Mouse (Mus musculus) gastrocnemius, adult 18-20 months (tissue): ENCODE results near the gene Ppm1h. TPM values are rescaled to one million over a fixed set of nuclear protein-coding genes. Genes with fewer than 3 reads are reported as not detected.

Experiments used
- DNase-seq: peaks from one replicate; pipeline ENCODE4 v3.0.0; 2021; ENCODE audit warnings: low spot score
- total RNA-seq, 2 experiments: library from RNA; stranded (reverse); gene quantifications; 2 replicates each; pipeline ENCODE4 v1.2.3; 2021

The Ppm1h gene
- total RNA-seq, 2 experiments from 2014 or later, result 1.5 to 1.8 TPM

DNA sequence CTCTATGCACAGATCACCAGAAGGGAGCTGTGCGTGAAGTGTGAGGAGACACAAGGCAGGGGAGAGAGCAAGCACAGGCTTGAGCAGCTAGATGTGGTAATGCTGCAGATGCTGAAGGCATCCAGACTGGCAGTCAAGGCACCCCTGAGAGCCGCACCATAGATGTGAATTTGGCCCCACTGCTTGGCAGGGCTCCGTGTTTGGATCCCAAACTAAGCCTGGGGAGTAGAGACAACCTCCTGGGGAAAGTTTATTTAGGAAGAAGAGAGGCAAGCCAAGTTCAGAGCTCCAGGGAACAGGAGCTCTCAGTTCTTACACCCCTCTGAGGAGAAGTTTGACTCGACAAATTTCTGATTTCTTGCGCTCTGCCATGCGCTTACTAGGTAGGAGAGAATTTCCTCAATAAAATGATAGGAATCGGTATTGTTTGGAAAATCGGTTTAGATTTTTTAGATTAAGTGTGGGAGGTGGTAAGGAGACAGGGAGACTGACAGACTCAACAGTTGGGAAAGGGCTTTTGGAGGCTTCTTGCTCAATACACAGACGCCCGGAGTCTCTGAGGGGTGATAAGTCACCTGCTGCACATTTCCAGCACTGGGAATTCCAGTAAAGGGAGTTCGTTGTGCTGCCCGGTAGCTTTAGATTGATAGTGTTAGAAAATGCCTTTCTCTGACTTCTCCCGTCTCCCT is 89.8 kb downstream of the Ppm1h start:
- DNase-seq, result no peak

DNA sequence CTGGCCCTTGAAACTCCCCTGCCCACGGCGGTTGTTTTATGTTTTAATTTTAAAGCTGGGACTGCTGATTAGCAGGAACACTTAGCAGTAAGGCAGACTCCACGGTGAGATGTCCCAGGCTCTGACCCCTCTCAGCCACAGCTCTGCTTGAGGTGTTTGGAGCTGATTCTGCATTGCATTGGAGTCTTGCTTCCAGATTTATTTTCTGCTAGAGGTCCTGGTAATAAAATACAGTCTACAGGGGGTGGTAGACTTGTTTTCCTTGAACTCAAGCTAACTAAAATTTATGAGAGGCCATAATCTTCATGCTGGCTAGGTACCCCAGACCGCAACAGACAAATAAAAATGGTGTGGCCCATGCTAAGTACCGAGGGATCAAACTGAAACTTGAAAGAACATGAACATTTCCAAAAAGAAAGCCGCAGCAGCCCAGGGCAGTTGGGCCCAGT is 90.4 kb downstream of the Ppm1h start:
- no peak for DNase-seq

DNA sequence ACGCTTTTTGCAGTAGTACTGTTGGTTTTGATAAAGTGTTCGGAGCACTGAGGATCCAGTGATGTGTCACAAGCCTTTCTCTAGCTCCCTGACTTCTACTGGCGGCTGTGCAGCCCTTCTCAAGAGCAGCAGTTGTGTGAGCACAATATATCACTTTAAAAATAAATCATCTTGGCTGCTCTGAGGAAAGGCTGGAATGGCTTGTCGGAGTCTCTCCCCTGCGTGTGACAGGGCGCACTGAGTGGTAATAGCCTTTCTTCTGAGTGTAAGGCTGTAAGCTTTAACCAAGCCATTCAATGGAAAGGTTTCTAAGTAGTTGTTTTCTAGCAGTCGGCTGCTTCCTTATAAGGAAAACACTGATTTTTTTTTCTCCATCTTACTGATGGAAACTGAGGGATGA is 91.8 kb downstream of the Ppm1h start:
- DNase-seq, result no peak

DNA sequence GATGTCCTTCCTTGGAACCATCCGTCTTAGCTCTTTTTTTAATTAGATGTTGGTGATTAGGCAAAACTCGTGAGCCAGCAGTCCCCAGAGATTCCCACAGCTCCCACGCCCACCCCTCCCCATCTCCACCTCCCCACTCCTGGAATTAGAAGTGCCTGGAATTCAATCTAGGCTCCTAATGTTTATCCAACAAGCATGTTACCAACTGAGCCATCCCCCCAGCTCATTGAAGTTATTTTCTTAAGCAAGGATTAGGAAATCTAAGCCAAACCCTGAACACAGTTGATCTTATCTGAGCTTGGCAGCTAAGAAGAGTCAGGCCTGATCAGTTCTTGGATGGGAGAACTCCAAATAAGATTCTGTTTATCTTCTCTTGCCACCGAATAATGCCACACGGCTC is 92.4 kb downstream of the Ppm1h start:
- no peak for DNase-seq

DNA sequence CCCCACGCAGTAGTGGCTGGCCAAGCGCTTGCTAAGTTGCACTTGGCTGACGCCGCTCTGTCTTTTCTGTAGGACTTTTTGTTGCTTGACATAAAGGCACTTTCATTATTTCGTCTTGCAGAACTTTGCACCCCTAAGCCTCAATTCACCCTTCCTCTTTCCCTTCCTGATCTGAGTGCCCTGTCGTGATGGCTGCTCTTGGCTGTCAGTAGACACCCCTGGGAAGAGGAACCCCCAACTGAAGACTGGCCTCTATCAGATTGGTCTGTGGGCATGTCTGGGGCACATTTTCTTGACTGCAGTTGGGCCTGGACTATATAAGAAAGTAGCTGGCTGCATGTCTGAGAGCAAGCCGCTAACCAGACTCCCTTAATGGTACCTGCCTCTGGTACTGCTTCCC is 95.6 kb downstream of the Ppm1h start:
- no peak for DNase-seq

DNA sequence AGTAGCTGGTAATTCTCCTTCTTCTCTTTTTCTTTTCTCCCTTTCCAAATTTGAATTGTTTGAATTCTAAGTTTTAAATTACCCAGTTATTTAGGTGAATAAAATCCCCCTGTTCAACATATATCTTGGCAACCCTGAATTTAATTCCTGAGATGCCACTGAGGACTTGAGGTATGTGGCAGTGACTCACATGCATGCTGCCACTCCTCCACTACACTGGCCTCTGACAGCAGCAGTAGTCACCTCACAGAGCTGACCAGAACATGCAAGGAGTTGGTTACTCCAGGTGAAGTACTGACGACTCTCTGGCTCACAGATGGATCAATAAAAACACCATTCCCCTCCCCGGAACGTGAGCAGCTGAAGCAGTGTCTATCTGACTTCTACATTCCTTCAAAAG is 98.9 kb downstream of the Ppm1h start:
- DNase-seq, result no peak

DNA sequence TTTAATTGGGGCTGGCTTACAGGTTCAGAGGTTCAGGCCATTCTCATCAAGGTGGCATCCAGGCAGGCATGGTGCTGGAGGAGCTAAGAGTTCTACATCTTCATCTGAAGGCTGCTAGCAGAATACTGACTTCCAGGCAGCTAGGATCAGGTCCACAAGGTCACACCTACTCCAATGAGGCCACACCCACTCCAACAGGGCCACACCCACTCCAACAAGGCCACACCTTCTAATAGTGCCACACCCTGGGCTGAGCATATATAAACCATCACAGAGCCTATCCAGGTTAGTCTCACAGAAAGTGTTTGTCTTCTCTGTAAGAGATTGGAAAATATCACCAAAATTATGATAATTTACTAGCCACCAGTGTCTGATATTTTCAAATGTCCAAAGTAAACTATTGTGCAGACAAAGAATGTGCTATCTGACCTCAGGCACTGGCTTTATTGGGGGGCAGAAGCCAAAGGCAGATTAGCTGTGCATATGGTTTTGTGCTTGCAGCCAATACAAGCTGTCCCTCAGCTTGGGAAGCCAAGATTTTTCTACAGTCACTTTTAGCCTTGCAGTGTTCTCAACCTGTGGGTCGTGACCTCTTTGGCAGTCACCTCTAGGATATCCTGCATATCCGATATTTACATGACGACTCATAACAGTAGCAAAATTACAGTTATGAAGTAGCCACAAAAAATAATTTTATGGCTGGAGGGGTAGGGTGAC is 99.5 kb downstream of the Ppm1h start:
- no peak for DNase-seq

DNA sequence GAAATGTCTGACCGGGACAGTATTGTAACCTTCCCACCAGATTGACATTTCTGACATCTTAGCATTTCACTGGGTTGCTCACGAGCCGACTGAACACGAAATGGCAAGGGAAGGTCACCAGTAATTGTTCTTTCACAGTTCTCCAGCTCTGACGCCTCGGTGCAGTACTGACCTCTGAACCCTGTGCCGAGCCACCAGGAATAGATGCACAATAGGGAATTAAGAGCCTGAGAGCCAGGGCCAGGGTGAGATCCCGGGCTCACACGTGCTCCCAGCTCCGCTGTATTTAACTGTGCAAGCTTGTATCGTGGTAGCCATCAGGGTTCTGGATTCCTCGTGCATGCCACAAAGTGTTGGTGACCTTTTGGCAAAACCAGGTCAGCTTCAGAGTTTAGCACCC is 100.8 kb downstream of the Ppm1h start:
- DNase-seq, result no peak

DNA sequence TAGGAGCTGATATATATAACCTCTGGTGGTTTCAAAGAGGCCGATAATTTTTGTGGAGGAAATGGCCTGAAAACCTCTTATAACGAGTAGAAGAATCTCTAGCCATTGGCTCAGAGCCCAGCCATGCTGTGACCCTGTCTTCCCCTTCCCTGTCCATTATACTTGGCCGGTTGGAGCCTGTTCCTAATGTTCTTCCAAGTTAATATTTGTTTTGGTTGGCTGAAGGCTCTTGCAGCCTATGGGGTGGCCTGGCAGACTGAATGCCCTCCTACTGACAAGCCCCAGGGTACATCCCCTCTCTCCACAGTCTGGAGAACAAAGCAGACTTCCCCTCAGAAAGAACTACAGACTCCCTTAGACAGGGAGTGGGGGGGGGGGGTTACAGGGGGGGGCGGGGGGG is 104.2 kb downstream of the Ppm1h start:
- DNase-seq, result no peak

DNA sequence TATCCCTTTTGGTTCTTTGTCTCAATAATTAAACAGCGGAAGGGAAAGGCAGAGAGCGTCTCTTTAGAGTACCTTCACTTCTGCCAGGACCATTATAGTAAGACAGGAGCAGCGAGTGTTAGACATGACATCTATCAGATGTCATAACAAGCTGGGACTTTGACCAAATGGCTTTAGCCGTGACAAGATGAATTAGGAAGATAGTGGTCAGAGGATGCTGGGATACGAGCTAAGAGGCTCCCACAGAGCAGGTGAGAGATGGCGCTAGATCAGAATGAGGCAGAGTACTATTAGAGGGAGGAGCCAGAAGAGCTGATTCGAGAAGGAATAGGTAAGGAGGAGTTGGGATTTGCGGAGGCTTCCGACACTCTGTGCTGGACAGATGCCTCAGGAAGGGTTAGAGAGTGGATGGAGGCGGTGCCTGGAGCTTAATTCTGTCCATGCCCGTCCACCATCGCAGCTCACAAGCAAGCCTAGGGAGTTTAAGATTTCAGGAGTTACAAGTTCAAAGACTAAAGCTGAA is 111.1 kb downstream of the Ppm1h start:
- DNase-seq, result no peak

DNA sequence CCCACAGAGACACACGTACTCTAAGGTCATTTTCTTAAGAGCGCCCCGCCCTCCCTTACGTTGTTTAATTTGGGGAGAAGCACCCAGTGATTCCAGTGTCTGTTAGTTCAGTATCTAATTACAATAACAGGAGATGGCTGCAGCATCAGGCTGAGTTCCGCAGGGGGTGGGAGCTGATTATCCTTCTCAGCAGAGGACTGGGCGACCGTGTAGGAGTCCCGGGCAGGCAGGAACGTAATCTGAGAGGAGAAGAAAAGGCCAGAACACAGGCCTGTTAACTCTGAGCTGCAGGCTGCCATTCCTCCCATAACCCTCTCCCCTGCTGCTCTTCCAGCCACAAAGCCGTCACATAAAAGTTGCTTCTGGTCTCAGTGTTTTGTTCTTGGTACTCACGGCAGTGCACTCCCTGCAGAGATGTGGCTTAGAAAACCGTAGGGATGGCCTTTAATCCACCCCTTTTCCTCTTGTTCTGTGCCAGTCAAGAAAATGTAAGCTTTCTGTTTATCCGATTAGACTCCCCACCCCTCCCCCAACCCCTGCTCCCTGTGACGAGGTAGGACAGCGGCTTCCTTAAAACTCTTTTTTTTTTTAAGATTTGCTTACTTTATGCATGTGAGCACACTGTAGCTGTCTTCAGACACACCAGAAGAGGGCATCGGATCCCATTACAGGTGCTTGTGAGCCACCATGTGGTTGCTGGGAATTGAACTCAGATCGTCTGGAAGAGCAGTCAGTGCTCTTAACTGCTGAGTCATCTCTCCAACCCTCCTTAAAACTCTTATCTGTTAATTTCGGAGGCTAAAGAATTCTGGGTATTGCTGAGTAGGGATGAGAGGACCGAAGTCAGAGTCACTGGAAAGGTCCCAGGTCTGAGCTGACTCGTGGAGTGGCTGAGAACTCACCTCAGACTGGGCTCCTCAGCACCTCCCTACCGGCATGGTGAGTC is 113.7 kb downstream of the Ppm1h start:
- no peak for DNase-seq

DNA sequence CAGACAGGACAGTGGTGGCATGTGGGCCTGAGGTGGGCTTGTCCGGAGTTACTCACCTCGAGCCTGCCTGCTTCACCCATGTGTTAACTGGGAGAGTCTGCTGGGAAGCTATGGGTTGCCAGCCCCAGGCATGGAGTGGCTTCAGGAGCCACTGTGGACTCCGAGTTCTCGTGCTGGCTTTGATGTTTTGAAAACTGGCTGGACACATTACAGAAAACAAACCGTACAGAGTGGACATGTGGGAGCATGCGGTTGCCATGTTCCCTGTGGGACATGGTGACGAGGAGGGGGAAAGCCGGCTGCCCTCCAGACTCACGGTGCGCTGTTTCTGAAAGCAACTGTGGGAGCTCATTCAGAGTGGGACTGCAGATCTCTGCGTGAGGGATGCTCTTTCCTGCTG is 114.6 kb downstream of the Ppm1h start:
- DNase-seq, result no peak

DNA sequence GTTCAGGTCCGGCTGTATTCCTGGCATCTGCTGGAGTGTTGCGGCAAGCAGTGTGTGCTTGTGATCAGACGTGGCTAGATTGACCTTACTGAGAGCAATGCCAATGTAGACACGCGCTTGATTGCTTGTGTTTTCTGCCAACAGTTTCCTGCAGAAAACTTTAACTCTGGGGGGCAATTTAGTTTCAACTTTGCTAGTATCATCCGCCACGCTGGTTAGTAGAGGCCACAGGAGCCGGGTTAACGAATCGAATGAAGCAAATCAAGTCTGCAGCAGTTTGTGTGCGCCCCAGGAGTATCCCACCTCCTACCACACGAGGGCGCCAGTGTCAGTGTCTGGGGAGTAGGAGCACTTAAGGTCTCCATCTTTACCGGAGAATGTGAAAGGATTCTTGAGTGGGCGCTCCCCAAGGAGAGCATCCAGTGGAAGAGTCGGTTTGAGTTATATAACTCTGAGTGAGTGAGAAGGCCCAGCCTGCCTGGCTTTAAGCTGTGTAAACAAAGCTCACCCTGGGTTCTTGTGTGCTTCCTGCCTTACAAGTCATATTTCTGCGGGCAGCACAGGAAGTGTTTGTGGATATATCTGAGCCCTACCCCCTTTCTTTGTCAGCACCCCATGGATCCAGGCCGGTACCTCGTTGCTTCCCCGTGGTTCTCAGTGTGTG is 115.8 kb downstream of the Ppm1h start:
- peak; percentile 58 for DNase-seq

DNA sequence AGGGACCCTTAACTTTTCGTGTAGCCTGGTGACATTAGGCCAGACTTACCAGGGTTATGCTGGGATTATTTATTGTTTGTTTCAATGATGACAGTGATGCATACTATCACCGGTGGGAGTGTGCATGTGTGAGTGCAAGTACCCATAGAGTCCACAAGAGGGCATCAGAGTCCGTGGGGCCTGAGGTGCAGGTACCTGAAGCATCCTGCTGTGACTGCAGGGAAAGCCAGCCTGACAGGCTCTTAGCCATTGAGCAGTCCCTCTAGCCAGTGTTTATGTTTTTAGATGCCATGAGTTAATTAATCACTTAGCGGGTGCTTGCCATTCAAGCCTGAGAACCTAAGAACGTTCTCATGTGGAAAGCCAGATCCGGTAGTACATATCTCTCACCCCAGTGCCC is 119.4 kb downstream of the Ppm1h start:
- DNase-seq, result no peak

DNA sequence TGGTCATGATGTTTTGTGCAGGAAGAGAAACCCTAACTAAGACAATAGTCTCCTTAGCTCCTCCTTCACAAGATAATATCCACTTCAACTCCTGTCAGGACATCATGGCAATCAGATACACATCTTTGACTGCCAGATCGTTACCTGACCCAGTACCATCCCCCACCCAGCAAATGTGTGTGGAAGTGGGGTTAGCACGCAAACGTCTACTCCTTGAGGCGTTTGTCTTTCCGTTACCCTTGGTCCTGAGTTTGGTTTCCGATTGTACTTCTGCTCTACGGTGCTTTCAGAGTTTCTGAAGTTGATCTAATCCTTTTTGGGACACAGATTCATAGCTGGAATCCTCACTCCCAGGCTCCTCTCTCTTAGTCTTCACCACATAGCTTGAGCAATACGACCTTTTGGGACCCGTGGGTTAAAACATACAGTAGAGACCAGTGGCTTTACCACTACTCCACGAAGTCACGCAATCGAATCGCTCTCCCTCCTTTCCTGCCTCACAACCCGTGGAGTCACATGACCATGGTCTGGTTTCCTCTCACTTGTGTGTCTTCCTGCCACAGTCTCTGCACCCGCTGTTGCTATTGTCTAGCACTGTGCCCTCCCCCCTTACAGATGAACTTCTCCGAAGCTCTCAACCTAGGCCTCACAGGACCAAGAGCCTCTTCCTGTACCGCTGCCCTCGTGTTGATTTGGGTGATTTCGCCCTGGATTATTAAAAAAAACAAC is 121.6 kb downstream of the Ppm1h start:
- DNase-seq, result no peak

DNA sequence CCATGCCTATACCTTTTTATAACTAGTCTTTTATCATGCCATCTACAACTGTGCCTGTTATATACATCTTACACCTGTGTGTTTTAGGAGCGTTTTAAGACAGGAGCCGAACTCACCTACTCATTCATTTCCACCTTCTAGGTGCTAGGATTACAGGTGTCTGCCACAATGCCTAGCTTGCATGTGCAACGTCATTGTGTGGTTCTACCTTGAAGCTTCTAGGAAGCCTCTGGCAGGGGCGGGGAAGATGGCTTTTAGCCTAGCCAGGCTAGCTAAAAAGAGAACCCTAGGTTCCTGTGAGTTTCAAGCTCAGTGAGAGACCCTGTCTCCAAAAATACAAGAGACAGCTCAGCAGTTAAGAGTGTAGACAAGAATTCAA is 122.2 kb downstream of the Ppm1h start:
- no peak for DNase-seq

DNA sequence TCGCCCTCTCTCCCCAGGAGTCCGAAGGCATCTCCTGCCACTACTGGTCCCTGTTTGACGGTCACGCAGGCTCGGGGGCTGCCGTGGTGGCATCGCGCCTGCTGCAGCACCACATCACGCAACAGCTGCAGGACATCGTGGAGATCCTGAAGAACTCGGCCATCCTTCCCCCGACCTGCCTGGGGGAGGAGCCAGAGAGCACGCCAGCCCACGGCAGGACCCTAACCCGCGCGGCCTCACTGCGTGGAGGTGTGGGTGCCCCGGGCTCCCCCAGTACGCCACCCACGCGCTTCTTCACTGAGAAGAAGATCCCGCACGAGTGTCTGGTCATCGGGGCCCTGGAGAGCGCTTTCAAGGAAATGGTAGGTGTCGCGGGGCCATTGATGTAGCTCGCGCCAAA is 123.7 kb downstream of the Ppm1h start:
- DNase-seq, result no peak

DNA sequence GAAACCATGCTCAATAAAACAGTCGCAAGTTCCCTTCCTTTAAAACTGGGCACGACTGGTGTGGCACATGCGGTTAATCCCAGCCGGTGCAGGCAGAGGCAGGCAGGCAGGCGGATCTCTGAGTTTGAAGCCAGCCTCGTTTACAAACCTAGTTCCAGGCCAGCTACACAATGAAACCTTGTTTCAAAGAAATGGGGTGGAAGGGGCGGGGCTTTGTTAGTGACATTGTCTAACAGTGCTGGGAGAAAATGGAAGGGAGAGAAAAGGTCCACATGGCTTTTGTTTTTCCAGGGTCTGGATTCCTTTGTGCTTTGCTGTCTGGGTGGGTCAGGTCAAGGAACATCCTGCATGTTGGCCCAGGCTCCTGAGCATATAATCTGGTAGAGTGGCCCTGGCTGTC is 124.3 kb downstream of the Ppm1h start:
- DNase-seq, result no peak

DNA sequence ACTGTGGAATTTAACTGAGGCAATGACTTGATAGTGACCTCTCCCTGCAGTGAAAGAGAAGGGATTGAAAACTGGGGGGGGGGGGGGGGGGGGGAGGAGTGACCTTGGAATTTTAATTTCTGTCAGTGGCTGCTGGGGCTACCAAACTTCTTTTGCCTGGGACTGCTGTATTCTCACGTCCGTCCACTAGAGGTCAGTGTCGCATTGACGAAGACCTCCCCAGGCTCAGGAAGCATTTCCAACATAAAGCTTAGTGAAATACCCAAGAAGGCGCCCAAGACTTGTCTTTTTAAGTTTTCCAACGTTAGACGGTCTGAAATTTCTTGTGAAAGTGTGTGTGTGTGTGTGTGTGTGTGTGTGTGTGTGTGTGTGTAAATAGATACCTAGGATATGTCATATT is 125.3 kb downstream of the Ppm1h start:
- peak; percentile 77 for DNase-seq

DNA sequence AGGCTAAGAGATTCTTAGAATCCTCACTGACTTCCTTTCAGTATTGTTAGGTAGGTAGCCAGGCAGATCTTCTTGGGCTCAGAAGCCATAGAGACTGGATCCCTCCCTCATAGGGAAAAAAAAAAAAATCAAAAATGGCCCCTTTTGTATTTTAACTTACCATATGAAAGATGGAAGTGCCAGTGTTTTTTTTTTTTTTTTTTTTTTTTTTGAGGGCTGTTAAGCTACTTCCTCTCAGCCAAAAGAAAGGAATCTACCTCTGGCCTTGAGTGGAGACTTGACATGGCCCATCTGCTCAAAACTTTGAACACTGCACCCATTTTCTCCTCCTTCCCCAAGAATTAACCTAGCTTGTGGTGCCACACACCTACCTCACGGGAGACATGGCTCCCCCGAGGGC is 127.3 kb downstream of the Ppm1h start:
- no peak for DNase-seq
